Mouse (Mus musculus): ENCODE data around the gene Pappa2. TPM values are rescaled to one million over a fixed set of nuclear protein-coding genes. Genes with fewer than 3 reads are reported as not detected.
A peak's percentile ranks its signal among the peaks of the same experiment; 100 is the strongest.

Gene Pappa2
- polyA plus RNA-seq, 1 experiment from 2014 or later = 0.01 TPM

DNA sequence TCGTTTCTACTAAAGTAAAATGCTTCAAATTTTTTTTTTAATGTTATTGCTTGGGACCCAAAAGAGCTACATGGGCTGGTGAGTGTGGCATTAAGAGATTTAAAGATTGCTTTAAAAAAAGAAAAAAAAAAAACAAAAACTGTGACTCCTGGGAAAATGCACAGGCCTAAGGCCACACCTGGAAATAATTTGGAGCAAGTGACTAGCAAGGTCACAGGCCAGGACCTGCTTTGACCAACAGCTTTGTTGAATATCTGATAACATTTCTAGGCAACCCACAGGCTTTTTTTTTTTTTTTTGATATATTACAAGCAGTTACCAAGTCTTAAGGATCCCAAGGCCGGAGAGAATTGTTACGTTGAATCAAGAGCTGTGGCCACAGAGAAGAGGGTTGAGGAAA lies 39.3 kb downstream of the Pappa2 start:
- WGBS (ENCODE audit: missing documents) = 90% methylated on average over 3 of the region's 3 CpGs
- H3K27ac ChIP-seq = no peak overlapping the region
- no peak overlapping the region for H3K4me3 ChIP-seq (ENCODE audit: inconsistent target)
- no peaks in the 10 kb centered on the region for H3K36me3 ChIP-seq (ENCODE audit: inconsistent target)
- no peaks in the 10 kb centered on the region for H3K79me2 ChIP-seq (ENCODE audit: inconsistent target)

DNA sequence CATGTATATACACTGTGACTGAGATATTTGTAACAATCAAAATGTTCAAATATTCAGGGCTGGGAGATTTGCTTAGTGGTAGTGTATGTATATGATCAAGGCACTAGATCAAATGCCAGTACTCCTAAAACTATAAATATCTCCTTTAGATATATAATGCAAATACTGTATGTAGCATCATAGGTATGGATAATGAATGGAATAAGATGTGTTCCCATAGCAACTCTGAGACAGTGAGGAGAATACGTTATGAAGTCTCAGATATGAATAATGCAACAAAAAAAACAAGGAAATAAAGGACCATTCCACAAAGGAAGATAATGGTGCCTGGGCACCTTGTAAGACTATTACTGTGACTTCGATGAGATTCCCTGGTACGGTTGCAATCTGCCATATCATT lies 45.8 kb downstream of the Pappa2 start:
- Histone ChIP-seq H3K79me2 (ENCODE audit: inconsistent target) (no peaks in the 10 kb centered on the region), H3K4me3 (ENCODE audit: inconsistent target) (no peak overlapping the region), H3K36me3 (ENCODE audit: inconsistent target) (no peaks in the 10 kb centered on the region), H3K27ac (no peak overlapping the region)
- WGBS (ENCODE audit: missing documents) = 89% methylated on average over 3 of the region's 3 CpGs

DNA sequence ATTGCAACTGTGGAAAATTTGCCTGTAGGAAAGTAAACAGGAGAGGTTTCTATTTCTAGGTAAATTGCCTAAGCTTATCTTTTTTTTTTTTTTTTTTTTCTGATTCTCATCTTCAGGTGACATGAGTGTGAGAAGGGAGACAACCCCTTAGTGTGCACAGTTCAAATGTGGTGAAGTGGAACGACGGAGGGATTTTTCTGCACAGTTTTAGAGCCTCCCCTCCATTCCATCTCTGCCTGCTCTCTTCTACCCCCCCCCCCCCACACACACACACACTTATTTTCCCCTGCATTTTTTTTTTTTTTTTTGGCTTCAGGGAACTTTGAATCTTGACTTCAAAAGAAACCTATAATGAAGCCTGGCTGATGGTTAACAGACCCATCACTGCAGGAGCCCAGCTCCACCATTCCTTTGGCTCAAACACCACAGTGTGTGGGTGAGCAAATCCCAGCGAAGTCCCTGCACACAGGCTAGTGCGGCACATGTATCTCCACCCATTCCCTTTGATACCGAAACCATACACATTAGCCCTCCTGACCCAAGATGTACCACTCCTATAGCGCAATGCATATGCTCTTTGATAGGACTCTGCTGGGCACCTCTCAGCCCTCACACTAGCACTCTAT lies 49.0 kb downstream of the Pappa2 start:
- H3K79me2 ChIP-seq (ENCODE audit: inconsistent target) = no peaks in the 10 kb centered on the region
- no peak overlapping the region for H3K4me3 ChIP-seq (ENCODE audit: inconsistent target)
- WGBS (ENCODE audit: missing documents) = 97% methylated on average over 6 of the region's 6 CpGs
- no peaks in the 10 kb centered on the region for H3K36me3 ChIP-seq (ENCODE audit: inconsistent target)
- H3K27ac ChIP-seq = no peak overlapping the region

DNA sequence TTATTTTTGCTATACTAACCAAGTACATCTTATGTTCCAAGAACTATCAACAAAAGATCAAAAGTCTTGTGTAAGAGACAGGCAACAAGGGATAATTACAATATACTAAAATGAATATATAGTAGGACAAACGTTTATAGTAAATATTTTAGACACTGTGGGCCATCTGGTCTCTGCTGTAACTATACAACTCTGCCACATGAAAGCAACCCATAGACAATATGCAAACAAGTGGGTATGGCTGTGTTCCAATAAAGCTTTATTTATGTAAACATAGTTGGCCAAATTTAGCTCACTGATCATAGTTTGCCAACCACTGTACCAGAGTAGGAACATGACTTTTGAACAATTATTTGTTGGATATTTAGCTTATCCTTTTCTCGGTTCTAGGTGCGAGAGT lies 50.9 kb downstream of the Pappa2 start:
- no peak overlapping the region for H3K4me3 ChIP-seq (ENCODE audit: inconsistent target)
- no peaks in the 10 kb centered on the region for H3K36me3 ChIP-seq (ENCODE audit: inconsistent target)
- no peaks in the 10 kb centered on the region for H3K79me2 ChIP-seq (ENCODE audit: inconsistent target)
- 69% methylated on average over 3 of the region's 3 CpGs for WGBS (ENCODE audit: missing documents)
- no peak overlapping the region for H3K27ac ChIP-seq

DNA sequence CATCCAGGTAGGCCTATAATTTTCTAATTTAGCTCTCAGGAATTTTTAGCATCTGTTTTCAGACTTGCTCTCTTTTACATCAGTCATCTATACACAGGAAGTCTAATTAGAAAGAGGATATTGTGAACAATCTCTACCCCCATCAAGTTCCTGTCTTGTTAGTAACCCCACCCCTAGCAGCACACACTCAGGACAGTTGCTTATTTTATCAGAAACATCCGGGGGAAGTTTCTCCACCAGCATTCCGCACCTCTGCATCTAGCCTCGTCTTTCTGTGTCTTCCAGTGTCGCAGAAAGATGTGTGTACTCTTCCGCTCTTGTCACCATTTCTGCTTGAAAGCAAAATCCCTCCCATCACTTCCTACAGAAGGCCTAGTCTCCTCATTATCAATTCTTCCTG lies 59.8 kb downstream of the Pappa2 start:
- Histone ChIP-seq H3K27ac (no peak overlapping the region), H3K36me3 (ENCODE audit: inconsistent target) (no peaks in the 10 kb centered on the region), H3K79me2 (ENCODE audit: inconsistent target) (no peaks in the 10 kb centered on the region), H3K4me3 (ENCODE audit: inconsistent target) (no peak overlapping the region)
- 71% methylated on average over 5 of the region's 5 CpGs for WGBS (ENCODE audit: missing documents)

DNA sequence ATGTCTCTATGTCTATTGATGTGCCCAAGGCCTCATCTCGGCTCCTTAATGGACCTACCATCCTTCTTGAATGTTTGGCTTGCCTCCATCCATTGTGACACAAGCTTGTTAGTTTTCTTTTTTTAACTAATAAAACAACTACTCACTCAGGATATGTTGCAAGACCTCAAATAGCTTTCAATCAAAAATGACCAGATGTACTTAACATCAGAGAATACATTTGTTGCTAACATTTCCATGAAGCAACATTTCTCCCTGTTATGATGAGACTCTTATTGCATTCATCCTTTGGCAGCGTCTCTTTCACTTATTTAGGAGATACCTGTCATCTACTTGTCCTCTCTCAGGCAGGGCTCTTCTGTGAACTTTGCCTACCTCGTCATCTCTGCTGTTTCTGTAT lies 61.4 kb downstream of the Pappa2 start:
- Histone ChIP-seq H3K4me3 (ENCODE audit: inconsistent target) (no peak overlapping the region), H3K27ac (no peak overlapping the region), H3K79me2 (ENCODE audit: inconsistent target) (no peaks in the 10 kb centered on the region), H3K36me3 (ENCODE audit: inconsistent target) (no peaks in the 10 kb centered on the region)
- 84% methylated on average over 2 of the region's 3 CpGs for WGBS (ENCODE audit: missing documents)

DNA sequence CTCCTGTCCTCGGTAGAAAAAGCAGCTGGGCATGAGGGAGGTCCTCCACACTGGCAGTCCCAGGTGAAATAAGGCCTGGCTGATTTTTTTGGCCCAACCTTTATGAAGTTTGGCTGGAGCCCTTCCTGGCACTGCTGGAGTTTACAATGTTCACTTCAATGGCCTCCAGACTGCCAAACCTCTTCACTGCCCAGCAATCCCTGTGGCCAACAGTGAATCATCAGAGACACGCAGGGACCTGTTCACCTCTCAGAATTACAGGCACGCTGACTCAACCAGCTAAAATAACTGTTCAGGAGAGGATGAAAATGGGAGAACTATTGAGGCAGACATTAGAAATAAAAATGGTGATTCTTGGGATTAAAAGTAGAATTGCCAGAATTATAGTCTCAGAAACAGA lies 63.2 kb downstream of the Pappa2 start:
- 85% methylated on average over 3 of the region's 3 CpGs for WGBS (ENCODE audit: missing documents)
- no peaks in the 10 kb centered on the region for H3K79me2 ChIP-seq (ENCODE audit: inconsistent target)
- H3K27ac ChIP-seq = no peak overlapping the region
- no peak overlapping the region for H3K4me3 ChIP-seq (ENCODE audit: inconsistent target)
- no peaks in the 10 kb centered on the region for H3K36me3 ChIP-seq (ENCODE audit: inconsistent target)

DNA sequence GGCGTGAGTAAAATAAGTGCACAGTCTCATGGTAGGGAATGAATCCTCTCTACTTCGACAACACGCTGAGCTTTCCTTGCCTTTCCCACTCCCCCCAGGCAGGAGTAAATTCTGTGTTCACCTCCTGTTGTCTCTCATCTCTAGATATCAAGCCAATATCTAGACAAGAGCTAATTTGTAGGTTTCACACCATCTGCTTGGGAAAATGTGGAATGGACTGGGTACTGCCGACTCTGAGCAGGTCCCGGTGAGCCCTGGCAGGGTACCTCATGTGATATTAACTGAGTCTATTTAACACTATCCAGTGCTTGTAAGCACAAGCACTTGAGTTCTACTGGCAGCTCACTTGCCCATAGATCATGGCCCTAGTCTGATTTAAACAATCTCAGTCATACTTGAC lies 64.7 kb downstream of the Pappa2 start:
- 78% methylated on average over 5 of the region's 5 CpGs for WGBS (ENCODE audit: missing documents)
- H3K4me3 ChIP-seq (ENCODE audit: inconsistent target) = no peak overlapping the region

DNA sequence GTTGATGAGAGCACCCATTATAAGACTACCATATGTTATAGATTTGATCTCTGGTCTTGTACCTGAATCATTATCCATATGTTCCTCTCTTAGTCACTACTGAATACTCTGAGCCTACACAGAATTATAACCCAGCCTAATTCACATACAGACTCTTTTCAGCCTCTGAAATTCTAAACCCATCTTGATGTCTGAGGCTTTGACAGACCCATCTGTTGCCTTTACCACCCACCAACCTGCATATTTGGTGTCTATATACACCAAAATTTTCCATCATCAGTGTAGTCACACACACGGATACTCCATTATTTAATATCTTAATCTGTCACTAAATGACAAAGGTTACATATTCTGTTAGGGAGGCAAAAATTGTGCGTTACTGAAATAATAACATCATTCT lies 69.6 kb downstream of the Pappa2 start:
- Histone ChIP-seq H3K36me3 (ENCODE audit: inconsistent target) (no peaks in the 10 kb centered on the region), H3K79me2 (ENCODE audit: inconsistent target) (no peaks in the 10 kb centered on the region), H3K27ac (no peak overlapping the region), H3K4me3 (ENCODE audit: inconsistent target) (no peak overlapping the region)
- 100% methylated on average over 2 of the region's 2 CpGs for WGBS (ENCODE audit: missing documents)

More for the DNA sequence above, 64.7 kb downstream of the Pappa2 start:
- H3K27ac ChIP-seq = no peak overlapping the region
- no peaks in the 10 kb centered on the region for H3K36me3 ChIP-seq (ENCODE audit: inconsistent target)
- H3K79me2 ChIP-seq (ENCODE audit: inconsistent target) = no peaks in the 10 kb centered on the region

DNA sequence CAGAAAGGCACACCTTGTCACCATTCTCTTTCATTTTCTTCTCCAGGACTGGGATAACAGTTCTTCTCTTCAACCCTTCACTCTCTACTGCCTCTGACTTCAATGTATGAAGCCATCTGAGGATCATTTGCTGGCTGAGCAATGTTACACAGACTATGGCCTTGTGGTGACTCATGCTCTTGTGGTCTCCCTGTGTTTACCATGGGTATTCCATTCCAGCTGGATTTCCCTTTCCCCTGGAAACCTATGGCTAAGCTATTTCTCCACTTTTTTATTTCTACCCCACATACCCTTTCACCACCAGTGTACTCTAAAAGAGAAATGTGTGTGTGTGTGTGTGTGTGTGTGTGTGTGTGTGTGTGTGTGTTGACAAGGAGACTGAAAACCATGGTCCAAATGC lies 83.0 kb downstream of the Pappa2 start:
- H3K36me3 ChIP-seq (ENCODE audit: inconsistent target) = no peaks in the 10 kb centered on the region
- no peak overlapping the region for H3K27ac ChIP-seq
- no peaks in the 10 kb centered on the region for H3K79me2 ChIP-seq (ENCODE audit: inconsistent target)
- H3K4me3 ChIP-seq (ENCODE audit: inconsistent target) = no peak overlapping the region

DNA sequence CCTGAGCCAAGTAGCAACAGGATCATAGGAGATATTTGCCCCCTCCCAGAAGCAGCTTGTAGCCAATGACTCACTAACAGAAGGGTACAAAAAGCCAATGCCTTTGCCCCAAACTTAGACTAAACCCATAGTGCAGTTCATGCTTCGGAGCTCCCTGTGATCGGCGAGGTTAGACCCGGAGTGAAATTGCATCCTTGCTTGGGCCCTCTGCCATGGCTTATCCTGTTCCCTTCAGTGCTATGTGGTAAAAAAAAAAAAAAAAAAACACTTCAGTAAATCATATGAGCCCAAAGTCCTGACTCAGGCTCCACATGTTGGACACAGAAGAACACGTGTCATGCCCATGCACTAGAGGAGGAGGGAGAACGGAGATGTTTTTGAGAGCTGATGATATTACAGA lies 85.8 kb downstream of the Pappa2 start:
- 93% methylated on average over 6 of the region's 6 CpGs for WGBS (ENCODE audit: missing documents)
- no peaks in the 10 kb centered on the region for H3K79me2 ChIP-seq (ENCODE audit: inconsistent target)
- no peak overlapping the region for H3K27ac ChIP-seq
- H3K4me3 ChIP-seq (ENCODE audit: inconsistent target) = no peak overlapping the region
- H3K36me3 ChIP-seq (ENCODE audit: inconsistent target) = no peaks in the 10 kb centered on the region

DNA sequence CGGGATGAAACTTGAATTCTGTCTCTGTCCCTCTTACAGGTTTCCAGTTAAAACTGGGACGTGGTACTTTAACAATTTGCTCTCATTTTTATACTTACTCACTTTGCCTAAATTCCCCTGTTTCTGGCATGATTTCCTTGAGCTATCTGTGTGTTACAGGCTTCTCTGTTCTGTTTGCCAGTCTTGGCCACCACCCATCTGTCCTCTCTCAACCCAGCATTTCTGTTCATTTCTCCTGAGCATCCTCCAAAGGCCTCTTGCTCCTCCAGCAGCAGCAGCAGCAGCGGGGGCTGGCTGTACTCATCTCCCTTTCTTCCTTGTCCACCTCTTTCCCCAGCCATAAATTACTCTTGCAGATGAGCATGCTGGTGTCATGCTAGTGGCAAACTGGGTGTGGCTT lies 104.8 kb downstream of the Pappa2 start:
- no peaks in the 10 kb centered on the region for H3K36me3 ChIP-seq (ENCODE audit: inconsistent target)
- H3K79me2 ChIP-seq (ENCODE audit: inconsistent target) = no peaks in the 10 kb centered on the region
- WGBS (ENCODE audit: missing documents) = 62% methylated on average over 3 of the region's 3 CpGs
- no peak overlapping the region for H3K27ac ChIP-seq
- no peak overlapping the region for H3K4me3 ChIP-seq (ENCODE audit: inconsistent target)

DNA sequence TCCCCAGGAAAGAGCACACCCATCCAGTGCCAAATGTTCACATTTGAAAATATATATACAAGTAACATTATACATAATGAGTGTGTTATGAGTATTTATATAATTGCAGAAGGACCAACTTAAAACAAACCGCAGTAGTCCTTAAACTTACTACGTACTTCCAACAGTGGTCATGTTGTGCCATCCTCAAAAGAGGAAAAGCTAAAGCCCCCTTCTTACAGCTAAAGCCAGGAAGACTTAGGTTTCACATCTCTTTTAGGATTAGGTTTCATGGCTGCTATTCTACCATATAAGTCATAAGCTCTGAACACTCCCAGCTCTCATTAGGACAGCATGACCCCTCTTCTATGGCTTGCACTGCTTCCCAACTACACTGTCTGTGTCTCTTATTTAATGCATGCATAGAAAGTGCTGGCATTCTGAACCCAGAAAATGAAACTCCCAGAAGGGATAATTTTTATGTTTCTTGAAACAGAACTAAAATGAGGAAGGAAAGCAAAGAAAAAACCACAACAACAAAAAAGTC lies 105.7 kb downstream of the Pappa2 start:
- WGBS (ENCODE audit: missing documents) = 16% methylated on average over 2 of the region's 2 CpGs
- H3K27ac ChIP-seq = 0 out of 2 replicates have a peak overlapping the region, but pooled peaks have one; percentile 12
- no peak overlapping the region for H3K4me3 ChIP-seq (ENCODE audit: inconsistent target)
- no peaks in the 10 kb centered on the region for H3K79me2 ChIP-seq (ENCODE audit: inconsistent target)
- no peaks in the 10 kb centered on the region for H3K36me3 ChIP-seq (ENCODE audit: inconsistent target)

DNA sequence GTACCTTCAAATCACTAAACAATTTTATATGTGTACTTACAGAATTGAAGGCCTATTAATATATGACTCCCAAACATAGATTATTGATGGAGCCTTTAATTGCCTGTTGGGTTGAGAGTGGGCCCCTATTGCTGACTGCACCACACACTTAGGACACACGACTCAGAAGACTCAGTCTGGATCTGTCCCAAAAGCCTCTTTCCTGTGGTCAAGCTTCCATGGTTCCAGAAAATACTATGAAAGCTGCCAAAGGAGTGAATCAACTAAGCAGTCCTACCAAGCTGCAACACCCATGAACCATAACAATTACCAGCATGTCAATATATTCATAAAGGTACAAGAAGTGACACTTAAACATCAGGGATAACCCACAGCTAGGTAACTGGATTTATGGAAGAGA lies 106.7 kb downstream of the Pappa2 start:
- no peak overlapping the region for H3K4me3 ChIP-seq (ENCODE audit: inconsistent target)
- 100% methylated on average over 1 of the region's 1 CpGs for WGBS (ENCODE audit: missing documents)
- no peaks in the 10 kb centered on the region for H3K36me3 ChIP-seq (ENCODE audit: inconsistent target)
- no peaks in the 10 kb centered on the region for H3K79me2 ChIP-seq (ENCODE audit: inconsistent target)
- no peak overlapping the region for H3K27ac ChIP-seq

DNA sequence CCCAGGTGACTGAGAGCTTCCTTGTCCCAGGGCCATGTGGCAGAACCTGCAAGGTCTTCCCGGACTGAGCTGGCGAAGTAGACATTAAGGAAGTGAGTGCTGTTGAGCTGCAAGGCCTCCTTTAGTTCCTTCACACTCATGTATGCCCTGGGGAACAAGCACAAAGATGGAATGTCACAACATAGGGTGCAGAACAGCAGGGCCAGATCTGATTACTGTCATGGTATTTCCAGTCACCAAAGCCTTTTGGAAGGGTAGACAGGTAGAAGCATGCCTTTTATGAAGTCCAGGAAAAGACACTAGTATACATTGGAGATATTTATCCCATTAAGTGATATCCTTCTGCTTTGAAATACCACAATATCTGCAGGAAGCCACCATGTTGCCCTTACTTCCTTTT lies 108.9 kb downstream of the Pappa2 start:
- H3K79me2 ChIP-seq (ENCODE audit: inconsistent target) = no peaks in the 10 kb centered on the region
- no peak overlapping the region for H3K4me3 ChIP-seq (ENCODE audit: inconsistent target)
- no peaks in the 10 kb centered on the region for H3K36me3 ChIP-seq (ENCODE audit: inconsistent target)
- H3K27ac ChIP-seq = no peak overlapping the region
- 69% methylated on average over 2 of the region's 2 CpGs for WGBS (ENCODE audit: missing documents)

DNA sequence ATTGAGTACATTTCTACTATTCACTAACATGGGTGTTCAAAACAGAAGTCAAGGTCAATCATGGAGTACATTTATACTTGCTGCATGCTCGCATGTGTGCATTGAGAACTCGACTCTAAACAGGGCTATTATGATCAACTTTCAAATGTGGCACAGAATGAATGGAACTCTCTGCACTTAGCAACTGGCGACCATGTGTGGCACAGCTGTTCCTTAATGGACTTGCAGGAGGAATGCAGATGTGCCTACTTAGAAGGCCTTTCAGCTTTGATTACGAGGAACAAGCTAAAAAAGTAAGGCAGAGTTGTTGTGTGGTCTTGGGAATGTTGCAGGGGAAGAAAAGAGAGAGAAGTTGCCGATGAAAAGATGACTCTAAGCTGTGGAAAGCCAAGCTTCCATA lies 120.1 kb downstream of the Pappa2 start:
- H3K79me2 ChIP-seq (ENCODE audit: inconsistent target) = no peaks in the 10 kb centered on the region
- 90% methylated on average over 5 of the region's 5 CpGs for WGBS (ENCODE audit: missing documents)
- H3K36me3 ChIP-seq (ENCODE audit: inconsistent target) = no peaks in the 10 kb centered on the region
- H3K4me3 ChIP-seq (ENCODE audit: inconsistent target) = no peak overlapping the region
- no peak overlapping the region for H3K27ac ChIP-seq

Measured in macrophage (primary cell).